In genomic region chr14:27344250-27344990, GRCm38 (mm10) we compare ENCODE assay signal across 24 mouse cellular contexts.
DNase-seq lines count a peak whose midpoint lies in the region; ATAC-seq and TF ChIP-seq lines count a peak whose summit lies in the region.
"Had no signal": no experiment of that assay in that cellular context is flagged by ENCODE, and none has a peak within 500 bp of the region (broad histone marks: within the 10 kb centered on the region; RNA-seq: fewer than 3 reads in every experiment).

No protein-coding gene starts in this region.

- no peak overlapping the region for H3K9ac ChIP-seq in forebrain, embryonic 11.5 days (ENCODE audit: low read length)
- H3K9ac ChIP-seq: forebrain, postnatal 0 days; lung, embryonic 15.5 days; neural tube, embryonic 12.5 days had no signal

- 59% methylated on average over 4 of the region's 4 CpGs for WGBS in forebrain, embryonic 11.5 days

- ATAC-seq in forebrain, embryonic 11.5 days (replicated peaks; ENCODE audit: low FRiP score), result no peak
- ATAC-seq: forebrain, postnatal 0 days; hindbrain, embryonic 16.5 days; Patski had no signal

- H3K27me3 ChIP-seq in forebrain, embryonic 11.5 days (ENCODE audit: control insufficient read depth, insufficient read depth, low read length), result no peaks in the 10 kb centered on the region
- H3K27me3 ChIP-seq: lung, embryonic 15.5 days; neural tube, embryonic 12.5 days; Patski had no signal

- H3K4me2 ChIP-seq in forebrain, embryonic 11.5 days (ENCODE audit: low read depth, low read length, severe bottlenecking), result no peak overlapping the region
- H3K4me2 ChIP-seq: heart, embryonic 11.5 days; liver, embryonic 11.5 days; lung, embryonic 15.5 days; midbrain, embryonic 11.5 days; neural tube, embryonic 12.5 days had no signal

- TF ChIP-seq CTCF in gastrocnemius, adult 2 months (IDR thresholded peaks at IDR 0.05), result no peak

- H3K4me1 ChIP-seq in forebrain, embryonic 11.5 days (replicated peaks; ENCODE audit: control insufficient read depth, insufficient read depth, low read length), result no peaks in the 10 kb centered on the region
- H3K4me1 ChIP-seq: lung, embryonic 15.5 days; neural tube, embryonic 12.5 days had no signal

- H3K27ac ChIP-seq in gastrocnemius, adult 2 months, result peak overlapping the region; percentile 53; the same call in 1 of the 2 replicates
- H3K27ac ChIP-seq in forebrain, embryonic 11.5 days (ENCODE audit: low read depth, low read length), result no peak overlapping the region
- H3K27ac ChIP-seq: lung, embryonic 15.5 days; macrophage; neural tube, embryonic 12.5 days had no signal

- intact Hi-C loops in gastrocnemius, adult 2 months (cut with DNase I), result no loop called here
- intact Hi-C loops in left cerebral cortex, postnatal 10 days (cut with DNase I), result no loop called here

- no peaks in the 10 kb centered on the region for H3K9me3 ChIP-seq in forebrain, embryonic 11.5 days (ENCODE audit: control insufficient read depth, low read length)
- H3K9me3 ChIP-seq: lung, embryonic 15.5 days; neural tube, embryonic 12.5 days had no signal

- DNase-seq in gastrocnemius, adult 2 months, result no peak
- DNase-seq in gastrocnemius, postnatal 10 days, result no peak
- DNase-seq in kidney, postnatal 36 days, result peak; percentile 56 to 66
- DNase-seq in kidney, postnatal 10 days, result no peak
- peak; percentile 36 for DNase-seq in induced T-regulatory cell, adult 2 months (ENCODE audit: low read depth)
- peak; percentile 56 for DNase-seq in yolk sac, embryonic 10.5 days (ENCODE audit: low spot score)
- no peak for DNase-seq in left cerebral cortex, postnatal 10 days (ENCODE audit: extremely low spot score in 1 of 2, low spot score in 2 of 2)
- no peak for DNase-seq in forebrain, embryonic 11.5 days (ENCODE audit: low spot score)
- DNase-seq: cerebellum, postnatal 14 days; forebrain, postnatal 0 days; gastrocnemius, postnatal 14 days; heart, postnatal 36 days; kidney, postnatal 14 days; right cerebral cortex, postnatal 14 days; thymus, postnatal 25 days had no signal

- H3K4me3 ChIP-seq in gastrocnemius, adult 2 months, result no peak overlapping the region
- H3K4me3 ChIP-seq in forebrain, embryonic 11.5 days (ENCODE audit: low read depth, low read length), result no peak overlapping the region
- H3K4me3 ChIP-seq: erythroblast, embryonic 14.5 days; lung, embryonic 15.5 days; neural tube, embryonic 12.5 days had no signal

- no peaks in the 10 kb centered on the region for H3K36me3 ChIP-seq in forebrain, embryonic 11.5 days (ENCODE audit: control insufficient read depth, insufficient read depth, low read length)
- H3K36me3 ChIP-seq: lung, embryonic 15.5 days; neural tube, embryonic 12.5 days had no signal

Comparison
In these comparisons a context has a peak if more than half of its experiments do, and no peak if none do; other contexts are left out.
1. DNase-seq: peak in kidney, postnatal 36 days (2 of 2), induced T-regulatory cell, adult 2 months (single experiment) and yolk sac, embryonic 10.5 days (single experiment); none in gastrocnemius, adult 2 months (single experiment), gastrocnemius, postnatal 10 days (single experiment), kidney, postnatal 10 days (single experiment), left cerebral cortex, postnatal 10 days (0 of 2) and forebrain, embryonic 11.5 days (single experiment).